Mouse (Mus musculus) liver, embryonic 13.5 days (tissue): ENCODE measurements around the gene Dixdc1. TPM values are rescaled to one million over a fixed set of nuclear protein-coding genes. Genes with fewer than 3 reads are reported as not detected.
A peak's percentile ranks its signal among the peaks of the same experiment; 100 is the strongest.

ENCODE experiments used
- ATAC-seq: fragments of 200-750 bp; cut with Nextera tagmentation; 2 replicates; pipeline ENCODE4 v1.8.0; 2017; ENCODE audit warnings: low read depth, mild to moderate bottlenecking, moderate number of reproducible peaks, moderate library complexity
- DNase-seq: peaks from one replicate; pipeline ENCODE4 v3.0.0; 2022
- H3K27ac ChIP-seq: fragments of 300-500 bp; sonication (generic); 2 replicates; pipeline ENCODE4 v1.5.1; 2015; ENCODE audit warnings: moderate library complexity, mild to moderate bottlenecking, inconsistent platforms
- H3K27me3 ChIP-seq: fragments of 300-500 bp; sonication (generic); 2 replicates; pipeline ENCODE4 v1.6.1; 2015; ENCODE audit warnings: mild to moderate bottlenecking, inconsistent platforms
- H3K36me3 ChIP-seq: fragments of 300-500 bp; sonication (generic); 2 replicates; pipeline ENCODE4 v1.6.1; 2015; ENCODE audit warnings: mild to moderate bottlenecking, inconsistent platforms
- H3K4me1 ChIP-seq: fragments of 300-500 bp; sonication (generic); replicated peaks from 2 replicates; pipeline ENCODE4 v1.6.1; 2015; ENCODE audit warnings: inconsistent platforms
- H3K4me2 ChIP-seq: fragments of 300-500 bp; sonication (generic); 2 replicates; pipeline ENCODE4 v1.6.1; 2015; ENCODE audit warnings: inconsistent platforms, mild to moderate bottlenecking, moderate library complexity
- H3K4me3 ChIP-seq: fragments of 300-500 bp; sonication (generic); replicated peaks from 2 replicates; pipeline ENCODE4 v1.5.1; 2015; ENCODE audit warnings: mild to moderate bottlenecking, inconsistent platforms
- H3K9ac ChIP-seq: fragments of 300-500 bp; sonication (generic); 2 replicates; pipeline ENCODE4 v1.6.1; 2015; ENCODE audit warnings: mild to moderate bottlenecking, inconsistent platforms
- H3K9me3 ChIP-seq: fragments of 300-500 bp; sonication (generic); replicated peaks from 2 replicates; pipeline ENCODE4 v1.6.1; 2016; ENCODE audit warnings: inconsistent platforms
- WGBS: fragments of 180-500 bp; shearing (Covaris S2); methylation state at CpG from one replicate; pipeline ENCODE4 v1.1.7; 2015; ENCODE audit not compliant: insufficient replicate concordance; 5-methylcytosine and 5-hydroxymethylcytosine counted together
- polyA plus RNA-seq: library from polyadenylated mRNA; unstranded; fragments of >200 nt; fragmentation: Nextera tagmentation; extraction: Ambion mirVana; gene quantifications from 2 replicates; pipeline ENCODE4 v1.2.1, GENCODE M21; 2015

The Dixdc1 gene
- polyA plus RNA-seq, 1 experiment from 2014 or later = 0.70 TPM

DNA sequence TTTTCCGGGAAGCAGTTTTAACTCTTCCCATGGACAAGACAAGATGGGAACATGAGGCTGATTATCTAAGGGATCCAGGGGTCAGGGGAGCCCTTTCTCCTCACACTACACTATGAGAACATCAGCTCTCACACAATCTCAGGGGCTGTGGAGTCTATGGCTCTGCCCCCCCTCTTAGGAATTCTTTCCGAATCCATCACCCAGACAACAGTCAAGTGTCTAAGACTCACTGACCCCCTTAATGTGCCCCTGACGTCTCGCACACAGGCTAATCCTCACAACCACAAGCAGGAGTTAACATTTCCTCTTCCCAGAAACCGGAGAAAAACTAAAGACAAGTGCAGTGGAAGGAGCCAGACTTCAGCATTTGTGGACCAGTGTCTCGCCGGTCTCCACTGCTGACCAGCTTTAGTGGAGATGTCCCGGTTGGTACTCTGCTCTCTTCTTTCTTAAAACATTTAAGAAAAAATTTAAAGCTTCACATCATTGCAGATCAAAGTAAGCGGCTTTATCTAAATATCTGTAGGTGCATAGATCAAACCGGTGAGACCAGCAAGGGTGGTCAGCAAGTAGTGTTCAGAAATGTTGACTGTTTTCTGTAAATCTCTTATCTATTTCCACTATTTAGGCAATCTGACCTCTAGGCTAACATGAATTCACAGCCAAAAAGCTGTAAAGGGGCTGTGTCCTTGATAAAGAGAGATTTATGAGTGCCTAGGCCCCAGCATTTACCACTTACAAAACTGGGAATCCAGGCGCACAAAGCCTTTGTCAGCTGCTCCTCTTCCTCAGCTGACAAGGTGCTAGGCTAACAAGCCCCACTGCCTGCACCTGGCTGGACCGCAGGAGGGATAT is 42.2 kb downstream of the Dixdc1 start:
- DNase-seq = no peak
- Histone ChIP-seq H3K9me3 (no peaks in the 10 kb centered on the region), H3K4me2 (peak overlapping the region; percentile 40), H3K9ac (no peak overlapping the region), H3K4me3 (0 out of 2 replicates have a peak overlapping the region, but pooled peaks have one; percentile 2), H3K4me1 (peaks cover 25% of the 10 kb centered on the region), H3K27ac (no peak overlapping the region), H3K36me3 (no peaks in the 10 kb centered on the region), H3K27me3 (peaks cover 73% of the 10 kb centered on the region)
- no peak for ATAC-seq
- WGBS = 56% methylated on average over 12 of the region's 12 CpGs

DNA sequence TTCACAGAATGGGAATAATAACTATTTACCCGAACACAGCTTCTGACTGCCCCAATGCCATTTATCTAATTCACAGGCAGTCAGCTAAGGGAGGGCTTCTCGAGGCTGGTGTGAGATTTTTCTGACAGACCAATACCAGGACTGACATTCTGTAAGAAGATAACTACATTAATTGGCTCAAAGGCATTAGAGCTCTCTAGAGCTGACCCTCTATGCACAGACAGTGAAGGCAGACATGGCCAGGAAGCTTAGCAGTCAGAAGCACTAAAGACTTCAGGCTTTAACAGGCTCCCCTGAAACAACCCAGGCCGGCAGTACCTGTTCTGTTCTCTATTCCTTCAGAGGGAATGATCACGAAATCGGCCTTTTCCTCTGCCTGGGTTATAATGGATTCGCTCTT is 44.2 kb downstream of the Dixdc1 start:
- no peak for ATAC-seq
- H3K27me3 ChIP-seq = peaks cover 54% of the 10 kb centered on the region

DNA sequence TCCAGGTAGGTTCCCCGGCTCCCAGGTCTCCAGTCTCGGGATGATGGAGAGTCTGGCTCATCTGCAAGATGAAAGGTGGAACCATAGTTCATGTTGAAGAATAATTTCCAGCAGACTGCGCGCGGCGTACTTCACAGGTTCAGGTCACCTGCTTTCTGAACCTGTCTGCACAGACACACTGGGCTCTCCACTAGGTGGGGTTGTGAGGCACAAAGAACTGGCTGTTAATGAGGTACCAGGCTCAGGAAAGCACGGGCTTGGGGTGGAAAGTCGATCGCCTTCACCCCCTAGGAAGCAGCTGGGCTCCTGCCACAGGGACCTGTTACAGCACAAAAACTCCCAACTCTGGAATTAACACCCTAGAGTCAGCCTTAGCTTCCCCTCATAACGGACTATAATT is 45.7 kb downstream of the Dixdc1 start:
- ATAC-seq (peak; percentile 53), DNase-seq (no peak)
- Histone ChIP-seq H3K4me1 (peaks cover 16% of the 10 kb centered on the region), H3K4me3 (peak overlapping the region; percentile 34; the same call in 1 of the 2 replicates), H3K36me3 (no peaks in the 10 kb centered on the region), H3K4me2 (peak overlapping the region; percentile 51), H3K27me3 (peaks cover 42% of the 10 kb centered on the region), H3K9me3 (no peaks in the 10 kb centered on the region), H3K9ac (no peak overlapping the region), H3K27ac (peak overlapping the region; percentile 35)
- 10% methylated on average over 10 of the region's 10 CpGs for WGBS

More for the DNA sequence above, 44.2 kb downstream of the Dixdc1 start:
- Histone ChIP-seq H3K9me3 (no peaks in the 10 kb centered on the region), H3K9ac (no peak overlapping the region), H3K4me3 (no peak overlapping the region), H3K4me1 (peaks cover 20% of the 10 kb centered on the region), H3K27ac (no peak overlapping the region), H3K4me2 (no peak overlapping the region), H3K36me3 (no peaks in the 10 kb centered on the region)
- WGBS = 62% methylated on average over 6 of the region's 6 CpGs
- no peak for DNase-seq

DNA sequence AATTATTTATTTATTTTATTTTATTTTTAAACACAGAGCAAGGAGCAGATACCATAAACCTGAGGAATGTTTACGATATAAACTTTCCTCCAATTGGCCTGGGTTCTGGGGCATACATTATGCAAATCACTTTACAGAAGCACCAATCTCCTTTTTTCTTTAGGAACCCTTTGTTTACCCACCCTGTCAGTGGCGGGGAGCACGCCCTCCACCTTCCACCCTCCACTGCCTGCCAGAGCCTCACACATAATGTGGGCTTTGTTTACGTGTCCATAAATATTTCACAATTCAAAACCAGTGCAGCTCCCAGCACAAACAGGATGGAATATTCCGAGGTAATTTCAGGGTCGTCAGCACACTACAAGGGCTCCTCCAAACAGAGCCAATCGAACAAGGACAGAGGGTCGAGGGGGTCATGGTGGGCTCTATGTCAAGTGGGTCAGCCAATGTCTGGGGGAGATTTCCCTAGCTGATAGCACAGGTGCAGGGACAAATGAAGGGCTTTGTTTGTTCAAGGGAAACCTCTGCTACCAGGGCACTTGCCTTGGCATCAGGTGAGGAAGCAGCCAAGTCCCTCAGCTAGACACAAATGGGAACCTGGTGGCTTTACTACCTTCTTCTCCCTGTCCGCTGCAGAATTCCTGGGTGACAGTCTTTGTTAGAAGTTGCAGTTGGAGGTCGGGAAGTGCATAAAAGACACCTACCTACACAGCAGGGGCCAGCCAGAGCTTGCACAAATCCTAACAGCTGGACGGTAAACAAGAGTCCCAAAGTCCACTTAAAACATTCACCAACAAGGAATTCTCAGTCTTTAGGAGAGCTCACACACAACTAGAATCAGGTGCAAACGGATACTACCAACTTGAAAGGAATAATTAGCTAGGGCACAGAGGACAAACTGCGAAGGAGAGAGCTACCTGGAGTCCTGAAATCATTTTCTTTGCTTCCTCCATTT is 46.4 kb downstream of the Dixdc1 start:
- Histone ChIP-seq H3K9me3 (no peaks in the 10 kb centered on the region), H3K4me3 (peak overlapping the region; percentile 34), H3K36me3 (no peaks in the 10 kb centered on the region), H3K27me3 (peaks cover 35% of the 10 kb centered on the region), H3K4me1 (peaks cover 10% of the 10 kb centered on the region), H3K27ac (peak overlapping the region; percentile 68), H3K9ac (no peak overlapping the region), H3K4me2 (peak overlapping the region; percentile 51)
- DNase-seq (no peak), ATAC-seq (peak; percentile 49; the same call in 1 of the 2 replicates)
- 18% methylated on average over 13 of the region's 13 CpGs for WGBS

DNA sequence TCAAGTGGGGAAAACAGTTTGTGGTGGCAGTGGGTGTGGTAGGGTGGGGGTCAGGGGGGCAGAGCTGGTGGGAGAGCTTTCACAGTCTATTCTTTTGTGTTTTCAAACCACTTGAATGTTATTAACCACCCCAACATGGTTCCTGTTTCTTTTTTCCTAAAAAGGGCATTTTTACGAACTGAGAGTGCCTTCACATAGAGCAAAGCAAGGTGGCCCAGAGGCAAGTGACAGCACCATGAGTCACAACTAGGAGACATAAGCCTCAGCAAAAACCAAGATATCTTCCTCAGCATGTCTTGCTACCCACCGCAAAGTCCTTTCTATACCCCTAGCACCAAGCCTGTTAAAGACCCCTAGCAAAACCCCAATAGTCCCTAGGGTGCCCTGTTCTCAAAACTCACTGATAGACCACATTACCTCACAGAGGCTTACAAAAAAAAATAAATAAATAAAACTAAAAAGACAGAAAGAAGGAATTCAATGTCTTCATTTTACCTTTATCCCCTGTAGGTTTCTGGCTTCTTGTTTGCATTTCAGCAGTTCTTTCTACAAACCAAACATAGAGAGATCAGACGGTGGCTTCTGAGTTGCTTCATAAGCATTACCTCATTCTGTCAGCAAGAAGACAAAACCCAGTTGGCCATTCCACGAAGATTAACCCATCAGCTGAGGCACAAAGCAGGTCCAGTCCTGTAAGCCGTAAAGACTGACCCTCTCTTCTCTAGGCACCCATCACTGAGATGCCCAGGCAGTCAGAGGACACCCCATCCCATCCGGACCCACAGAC is 52.3 kb downstream of the Dixdc1 start:
- Histone ChIP-seq H3K9me3 (no peaks in the 10 kb centered on the region), H3K36me3 (no peaks in the 10 kb centered on the region), H3K4me1 (peaks cover 3% of the 10 kb centered on the region; the same call in 1 of the 2 replicates), H3K4me3 (no peak overlapping the region), H3K4me2 (no peak overlapping the region), H3K9ac (no peak overlapping the region), H3K27ac (no peak overlapping the region), H3K27me3 (0 out of 2 replicates have a peak, but pooled peaks cover 4% of the 10 kb centered on the region)
- DNase-seq = no peak
- WGBS = 52% methylated on average over 6 of the region's 6 CpGs
- peak; percentile 29; the same call in 1 of the 2 replicates for ATAC-seq

DNA sequence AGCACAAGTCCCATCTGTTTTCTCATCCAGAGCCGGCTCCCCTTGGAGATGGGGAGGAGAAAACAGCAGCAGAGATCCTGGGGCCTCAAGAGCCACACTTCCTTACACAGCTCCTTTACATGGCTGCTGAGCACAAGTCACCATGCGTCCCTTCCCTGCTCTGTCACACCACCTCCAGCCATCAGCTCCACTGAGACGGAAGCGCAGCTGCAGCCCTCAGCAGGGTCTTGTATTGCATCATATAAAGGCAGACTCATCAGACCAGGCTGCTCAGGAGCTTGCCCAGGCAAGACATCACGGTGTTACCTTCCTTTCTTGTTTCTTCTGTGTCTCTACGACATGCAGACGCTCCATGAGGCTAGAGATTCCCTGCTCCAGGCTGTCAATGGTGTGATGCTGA is 57.6 kb downstream of the Dixdc1 start:
- DNase-seq = no peak
- no peak overlapping the region for H3K9ac ChIP-seq
- WGBS = 52% methylated on average over 7 of the region's 7 CpGs
- no peaks in the 10 kb centered on the region for H3K27me3 ChIP-seq
- H3K27ac ChIP-seq = no peak overlapping the region
- H3K4me2 ChIP-seq = no peak overlapping the region
- no peak overlapping the region for H3K4me3 ChIP-seq
- no peaks in the 10 kb centered on the region for H3K36me3 ChIP-seq
- peaks cover 3% of the 10 kb centered on the region; the same call in 1 of the 2 replicates for H3K4me1 ChIP-seq
- ATAC-seq = no peak
- H3K9me3 ChIP-seq = no peaks in the 10 kb centered on the region

DNA sequence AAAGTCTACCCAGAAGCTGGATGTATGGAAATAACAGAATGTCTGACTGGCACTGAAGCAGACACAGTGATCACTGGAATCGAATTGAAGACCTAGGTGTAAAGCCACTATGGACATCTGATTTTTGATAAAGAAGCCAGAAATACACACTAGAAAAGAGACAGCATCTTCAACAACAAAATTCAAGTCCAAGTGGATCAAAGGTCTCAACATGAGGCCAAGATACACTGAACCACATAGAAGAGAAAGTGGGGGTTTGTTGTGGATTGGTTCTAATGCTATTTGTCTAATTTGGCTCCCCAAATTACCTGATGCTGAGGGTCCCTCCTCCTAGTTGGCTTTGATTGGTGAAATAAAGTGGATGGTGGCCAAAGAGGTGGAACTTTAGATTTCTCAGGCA is 59.9 kb downstream of the Dixdc1 start:
- H3K4me2 ChIP-seq = no peak overlapping the region
- 52% methylated on average over 1 of the region's 1 CpGs for WGBS
- H3K9me3 ChIP-seq = no peaks in the 10 kb centered on the region
- ATAC-seq = no peak
- H3K9ac ChIP-seq = no peak overlapping the region
- no peak overlapping the region for H3K27ac ChIP-seq
- H3K4me1 ChIP-seq = no peaks in the 10 kb centered on the region
- H3K27me3 ChIP-seq = no peaks in the 10 kb centered on the region
- H3K36me3 ChIP-seq = no peaks in the 10 kb centered on the region
- H3K4me3 ChIP-seq = no peak overlapping the region
- no peak for DNase-seq

DNA sequence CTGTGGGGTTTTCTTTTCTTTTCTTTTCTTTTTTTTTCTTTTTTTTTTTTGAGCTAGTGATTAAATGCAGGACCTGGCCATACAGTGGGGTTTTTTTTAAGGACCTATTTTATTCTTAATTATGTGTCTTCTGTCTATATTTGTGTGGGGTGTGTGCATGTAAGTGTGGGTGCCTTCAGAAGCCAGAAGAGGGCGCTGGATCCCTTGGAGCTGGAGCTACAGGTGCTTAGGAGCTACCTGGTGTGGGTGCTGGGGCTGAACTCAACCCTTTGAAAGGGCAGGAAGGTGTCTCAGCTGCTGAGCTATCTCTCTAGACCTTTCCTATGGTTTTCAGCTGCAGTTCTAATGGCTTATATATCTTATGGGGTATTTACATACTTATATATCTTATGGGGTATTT is 64.5 kb downstream of the Dixdc1 start:
- ATAC-seq = no peak
- DNase-seq = no peak
- no peak overlapping the region for H3K4me3 ChIP-seq
- 4% methylated on average over 1 of the region's 1 CpGs for WGBS
- no peaks in the 10 kb centered on the region for H3K9me3 ChIP-seq
- no peaks in the 10 kb centered on the region for H3K27me3 ChIP-seq
- no peaks in the 10 kb centered on the region for H3K4me1 ChIP-seq
- H3K36me3 ChIP-seq = no peaks in the 10 kb centered on the region
- H3K9ac ChIP-seq = no peak overlapping the region
- no peak overlapping the region for H3K27ac ChIP-seq
- H3K4me2 ChIP-seq = no peak overlapping the region

DNA sequence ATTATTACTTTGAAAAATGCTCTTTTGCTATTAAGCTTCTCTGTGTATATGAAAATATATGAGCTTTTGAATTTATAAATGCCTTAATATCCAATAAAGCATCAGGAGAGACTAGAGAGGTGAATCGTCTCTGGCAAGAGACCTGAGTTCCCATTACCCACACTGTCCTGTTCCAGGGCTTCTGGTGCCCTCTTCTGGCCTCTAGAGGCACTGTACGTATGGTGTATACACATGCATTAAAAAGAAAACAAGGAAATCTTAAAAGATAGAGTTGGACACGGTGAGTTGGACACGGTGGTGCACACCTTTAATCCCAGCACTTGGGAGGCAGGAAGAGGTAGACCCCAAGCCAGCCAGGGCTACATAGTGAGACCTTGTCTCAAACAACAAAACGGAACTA is 68.6 kb downstream of the Dixdc1 start:
- no peak overlapping the region for H3K27ac ChIP-seq
- H3K4me1 ChIP-seq = peaks cover 16% of the 10 kb centered on the region
- WGBS = 24% methylated on average over 5 of the region's 5 CpGs
- H3K9me3 ChIP-seq = no peaks in the 10 kb centered on the region
- ATAC-seq = peak; percentile 75
- DNase-seq = peak; percentile 49
- H3K27me3 ChIP-seq = no peaks in the 10 kb centered on the region
- H3K36me3 ChIP-seq = no peaks in the 10 kb centered on the region
- H3K4me2 ChIP-seq = no peak overlapping the region
- no peak overlapping the region for H3K4me3 ChIP-seq
- no peak overlapping the region for H3K9ac ChIP-seq

DNA sequence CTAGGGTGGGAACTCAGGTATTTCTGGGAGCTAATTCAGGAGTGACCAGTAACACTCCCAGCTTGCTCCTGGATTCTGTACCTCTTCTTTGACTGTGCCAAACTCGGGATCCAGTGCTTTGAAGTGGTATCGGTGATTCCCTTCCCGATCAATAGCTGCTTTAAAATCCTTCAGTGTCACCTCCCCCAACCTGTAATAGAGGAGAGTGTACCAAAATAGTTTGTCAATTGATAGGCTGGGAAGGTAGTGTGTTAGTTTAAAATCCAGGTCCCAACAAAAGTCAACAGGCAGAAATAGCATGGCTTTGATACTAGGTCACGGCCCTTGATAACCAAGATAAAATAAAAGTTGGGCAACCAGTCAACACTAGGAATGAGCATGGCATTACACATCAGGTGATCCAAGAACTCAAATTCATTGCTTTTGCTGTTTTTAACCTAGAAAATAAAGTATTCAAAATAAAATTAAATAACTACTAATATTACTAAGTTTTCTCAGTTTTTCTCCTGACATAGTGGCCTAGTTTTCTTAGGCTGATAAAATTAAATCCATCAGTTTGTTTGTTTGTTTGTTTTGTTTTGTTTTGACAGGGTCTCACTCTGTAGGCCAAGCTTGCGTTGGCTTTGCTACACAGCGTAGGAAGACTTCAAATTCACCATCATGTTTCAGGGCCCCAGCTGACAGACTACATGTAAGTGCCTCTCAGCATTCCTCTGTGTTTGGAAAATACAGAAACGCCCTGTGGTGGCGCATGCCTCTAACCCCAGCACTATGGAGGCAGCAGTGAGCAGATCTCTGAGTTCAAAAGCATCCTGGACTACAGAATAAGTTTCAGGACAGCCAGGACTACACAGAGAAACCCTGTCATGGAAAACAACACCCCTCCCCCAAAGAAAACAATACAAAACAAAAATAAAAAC is 71.5 kb downstream of the Dixdc1 start:
- 0 out of 2 replicates have a peak, but pooled peaks have one; percentile 27 for ATAC-seq

More for the DNA sequence above, 71.5 kb downstream of the Dixdc1 start:
- Histone ChIP-seq H3K9ac (no peak overlapping the region), H3K4me2 (no peak overlapping the region), H3K4me3 (no peak overlapping the region), H3K27ac (no peak overlapping the region), H3K36me3 (no peaks in the 10 kb centered on the region), H3K4me1 (peaks cover 16% of the 10 kb centered on the region), H3K27me3 (no peaks in the 10 kb centered on the region), H3K9me3 (no peaks in the 10 kb centered on the region)
- no peak for DNase-seq
- WGBS = 63% methylated on average over 8 of the region's 8 CpGs
